Mouse (Mus musculus) liver, embryonic 14.5 days (tissue): Measurements from ENCODE around the gene Fat3.

Experiments used
- CTCF ChIP-seq: IDR thresholded peaks from 2 replicates; pipeline ENCODE4 v1.5.1; 2016; ENCODE audit warnings: antibody characterized with exemption, low read depth, control low read depth
- EP300 ChIP-seq: IDR thresholded peaks from 2 replicates; pipeline ENCODE4 v1.6.1; 2016; ENCODE audit warnings: antibody characterized with exemption, low read depth

DNA sequence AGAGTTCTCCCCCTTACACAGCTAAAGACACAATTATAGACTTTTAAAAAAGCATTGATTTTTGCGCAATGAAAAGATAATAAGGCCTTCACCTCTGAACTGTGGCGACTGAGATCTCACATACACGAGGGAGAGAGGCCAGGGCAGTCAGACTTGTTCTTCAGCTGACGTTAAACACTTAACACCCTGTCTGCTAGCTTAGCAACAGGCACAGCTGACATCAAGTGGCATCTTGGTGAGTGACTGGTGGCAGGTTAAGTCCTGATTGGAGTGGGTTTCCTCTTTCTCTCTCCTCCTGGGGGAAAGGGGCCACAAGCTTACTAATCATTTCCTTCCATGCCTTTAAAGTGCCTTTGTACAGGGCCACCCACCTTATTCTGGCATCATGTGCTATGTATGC lies 631.1 kb downstream of the Fat3 start:
- TF ChIP-seq CTCF (no peak), EP300 (no peak)
